Mouse (Mus musculus): Measurements from ENCODE around the gene Zp3.

GRCm38 (mm10) chr5:135958367-135958766, 21.5 kb upstream of the Zp3 start:
- no peak for TF ChIP-seq CTCF (IDR thresholded peaks at IDR 0.05; ENCODE audit: insufficient read depth, low read depth, low read length)
- no peak for TF ChIP-seq POLR2A (IDR thresholded peaks at IDR 0.05; ENCODE audit: insufficient read depth, low read depth, low read length)
